Mouse (Mus musculus) stomach, embryonic 16.5 days (tissue): Measurements from ENCODE around the gene Upp2. TPM values are rescaled to one million over a fixed set of nuclear protein-coding genes. Genes with fewer than 3 reads are reported as not detected.

Source experiments
- ATAC-seq: fragments of 200-750 bp; cut with Nextera tagmentation; 2 replicates; pipeline ENCODE4 v1.8.0; 2017; ENCODE audit warnings: moderate number of reproducible peaks, moderate TSS enrichment; ENCODE audit not compliant: insufficient read depth, low FRiP score
- H3K27ac ChIP-seq: fragments of 300-500 bp; sonication (generic); 2 replicates; pipeline ENCODE4 v1.5.1; 2014; ENCODE audit warnings: low read length
- H3K27me3 ChIP-seq: fragments of 300-500 bp; sonication (generic); 2 replicates; pipeline ENCODE4 v1.6.1; 2014; ENCODE audit warnings: low read length, control low read depth, mixed read lengths; ENCODE audit not compliant: control insufficient read depth, insufficient read depth
- H3K36me3 ChIP-seq: fragments of 300-500 bp; sonication (generic); 2 replicates; pipeline ENCODE4 v1.6.1; 2014; ENCODE audit warnings: low read length; ENCODE audit not compliant: control insufficient read depth, insufficient read depth
- H3K4me1 ChIP-seq: fragments of 300-500 bp; sonication (generic); 2 replicates; pipeline ENCODE4 v1.6.1; 2014; ENCODE audit warnings: low read length, control low read depth, mixed read lengths; ENCODE audit not compliant: control insufficient read depth, insufficient read depth
- H3K4me2 ChIP-seq: fragments of 300-500 bp; sonication (generic); 2 replicates; pipeline ENCODE4 v1.6.1; 2014; ENCODE audit warnings: low read depth, low read length, mixed read lengths
- H3K4me3 ChIP-seq: fragments of 300-500 bp; sonication (generic); replicated peaks from 2 replicates; pipeline ENCODE4 v1.5.1; 2014; ENCODE audit warnings: mild to moderate bottlenecking, low read length
- H3K9ac ChIP-seq: fragments of 300-500 bp; sonication (generic); 2 replicates; pipeline ENCODE4 v1.6.1; 2014; ENCODE audit warnings: low read length
- H3K9me3 ChIP-seq: fragments of 300-500 bp; sonication (generic); replicated peaks from 2 replicates; pipeline ENCODE4 v1.6.1; 2016; ENCODE audit warnings: low read length, control low read depth; ENCODE audit not compliant: control insufficient read depth
- WGBS: fragments of 180-500 bp; shearing (Covaris S2); extraction: QIAGEN DNeasy Blood & Tissue Kit; methylation state at CpG from one replicate; pipeline ENCODE4 v1.1.7; 2014; 5-methylcytosine and 5-hydroxymethylcytosine counted together
- polyA plus RNA-seq: library from polyadenylated mRNA; unstranded; fragments of >200 nt; fragmentation: Nextera tagmentation; extraction: Ambion mirVana; gene quantifications from 2 replicates; pipeline ENCODE4 v1.2.1, GENCODE M21; 2015

Gene Upp2
- polyA plus RNA-seq, 1 experiment from 2014 or later: 5.5 TPM

DNA sequence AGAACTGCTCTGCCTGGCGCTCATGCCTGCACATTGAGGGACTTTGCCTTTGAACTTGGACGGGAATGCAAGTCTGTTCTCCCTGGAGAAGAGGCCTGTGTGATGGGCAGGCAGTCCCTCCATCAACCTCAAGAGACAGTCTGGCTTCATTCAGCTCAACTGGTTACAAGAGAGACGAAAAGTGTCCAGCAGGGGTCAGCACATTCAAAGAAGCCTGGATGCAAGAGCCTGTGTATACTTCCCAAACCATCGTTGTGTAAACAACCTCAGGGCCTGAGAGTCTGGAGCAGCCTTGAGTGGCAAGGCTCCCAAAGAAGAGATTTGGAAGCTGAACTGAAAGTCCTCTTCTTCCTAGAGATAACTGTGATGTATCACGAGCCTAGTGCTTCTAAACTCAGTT lies 132.8 kb downstream of the Upp2 start:
- no peaks in the 10 kb centered on the region for H3K4me1 ChIP-seq
- ATAC-seq: peak; percentile 63; the same call in 1 of the 2 replicates
- no peaks in the 10 kb centered on the region for H3K9me3 ChIP-seq
- H3K4me2 ChIP-seq: no peak overlapping the region
- H3K4me3 ChIP-seq: no peak overlapping the region
- no peak overlapping the region for H3K9ac ChIP-seq
- H3K27ac ChIP-seq: no peak overlapping the region
- no peaks in the 10 kb centered on the region for H3K36me3 ChIP-seq
- H3K27me3 ChIP-seq: no peaks in the 10 kb centered on the region
- WGBS: 26% methylated on average over 5 of the region's 5 CpGs

DNA sequence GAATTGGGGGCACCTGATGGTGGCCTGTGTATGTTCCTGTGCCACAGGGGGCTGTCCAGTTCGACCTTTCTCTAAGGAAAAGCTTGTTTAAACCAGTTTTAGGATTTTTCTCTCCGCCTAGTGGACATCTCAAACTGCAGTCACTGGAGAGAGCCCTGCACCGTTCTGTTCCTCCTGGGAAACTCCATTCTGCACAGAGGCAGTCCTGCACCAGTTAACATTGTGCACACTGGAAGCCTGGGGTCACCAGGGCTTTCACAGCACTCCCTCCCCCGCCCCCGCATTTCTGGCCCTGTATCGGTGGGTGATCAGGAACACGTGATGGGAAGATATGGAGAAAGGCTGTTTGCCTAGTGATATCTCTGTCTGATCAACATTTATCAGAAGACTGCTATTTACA lies 133.3 kb downstream of the Upp2 start:
- Histone ChIP-seq H3K4me2 (no peak overlapping the region), H3K27me3 (no peaks in the 10 kb centered on the region), H3K4me3 (no peak overlapping the region), H3K4me1 (no peaks in the 10 kb centered on the region), H3K9ac (no peak overlapping the region), H3K36me3 (no peaks in the 10 kb centered on the region), H3K27ac (no peak overlapping the region), H3K9me3 (no peaks in the 10 kb centered on the region)
- peak; percentile 64 for ATAC-seq
- 40% methylated on average over 7 of the region's 7 CpGs for WGBS

DNA sequence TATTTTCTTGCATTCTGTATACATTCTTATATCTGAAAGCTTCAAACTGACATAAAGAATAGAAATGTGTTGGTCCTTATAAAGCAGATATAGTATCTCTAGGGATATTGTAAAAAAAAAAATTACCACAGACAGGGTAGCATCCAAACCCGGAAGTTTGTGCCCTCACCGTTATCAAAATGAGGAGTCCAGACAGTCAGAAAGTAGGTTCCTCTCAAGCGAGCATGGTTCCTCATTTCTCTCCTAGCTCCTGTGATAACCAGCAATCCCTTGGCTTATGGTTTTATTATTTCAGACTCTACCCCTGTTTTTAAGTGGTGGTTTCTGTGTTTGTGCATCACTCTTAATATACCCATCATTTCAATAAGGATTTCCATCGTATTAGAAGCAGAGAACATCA lies 134.5 kb downstream of the Upp2 start:
- Histone ChIP-seq H3K27ac (no peak overlapping the region), H3K4me2 (no peak overlapping the region), H3K36me3 (no peaks in the 10 kb centered on the region), H3K4me3 (no peak overlapping the region), H3K9me3 (no peaks in the 10 kb centered on the region), H3K9ac (no peak overlapping the region), H3K27me3 (no peaks in the 10 kb centered on the region), H3K4me1 (no peaks in the 10 kb centered on the region)
- ATAC-seq: no peak
- WGBS: 87% methylated on average over 4 of the region's 4 CpGs

DNA sequence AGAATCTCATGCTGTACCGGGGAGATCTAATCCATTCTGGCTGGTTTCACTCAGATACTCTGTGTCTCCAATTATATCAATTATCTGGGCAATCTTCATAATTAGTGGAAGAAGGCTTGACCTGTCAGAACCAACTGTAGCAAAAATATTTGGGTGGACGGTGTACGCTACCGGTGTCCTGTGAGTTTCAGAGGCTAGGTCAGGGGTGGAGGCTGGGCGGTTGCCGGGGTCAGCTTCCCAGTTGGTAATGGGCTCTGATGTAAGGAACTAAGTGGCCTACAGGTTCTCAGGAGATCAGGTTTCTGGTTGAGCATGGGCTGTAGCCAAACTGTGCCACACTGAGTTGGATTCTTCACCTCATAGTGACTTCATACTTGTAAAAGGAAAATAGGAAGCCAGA lies 136.1 kb downstream of the Upp2 start:
- Histone ChIP-seq H3K4me1 (no peaks in the 10 kb centered on the region; the same call in 1 of the 2 replicates), H3K4me3 (no peak overlapping the region), H3K9ac (no peak overlapping the region), H3K4me2 (no peak overlapping the region), H3K27ac (no peak overlapping the region), H3K36me3 (no peaks in the 10 kb centered on the region), H3K27me3 (no peaks in the 10 kb centered on the region), H3K9me3 (no peaks in the 10 kb centered on the region)
- 79% methylated on average over 6 of the region's 6 CpGs for WGBS
- ATAC-seq: no peak

GRCm38 (mm10) chr2:58703646-58704045 lies 136.5 kb downstream of the Upp2 start:
- 75% methylated on average over 6 of the region's 6 CpGs for WGBS
- no peak overlapping the region for H3K27ac ChIP-seq

GRCm38 (mm10) chr2:58704576-58704975 lies 137.5 kb downstream of the Upp2 start:
- ATAC-seq: peak; percentile 52; the same call in 1 of the 2 replicates
- no peaks in the 10 kb centered on the region; the same call in 1 of the 2 replicates for H3K4me1 ChIP-seq
- no peak overlapping the region for H3K9ac ChIP-seq
- H3K36me3 ChIP-seq: no peaks in the 10 kb centered on the region
- no peak overlapping the region for H3K27ac ChIP-seq
- WGBS: 68% methylated on average over 3 of the region's 3 CpGs
- no peak overlapping the region for H3K4me2 ChIP-seq
- no peak overlapping the region for H3K4me3 ChIP-seq
- H3K27me3 ChIP-seq: no peaks in the 10 kb centered on the region
- H3K9me3 ChIP-seq: no peaks in the 10 kb centered on the region

More at GRCm38 (mm10) chr2:58703646-58704045, 136.5 kb downstream of the Upp2 start:
- Histone ChIP-seq H3K27me3 (no peaks in the 10 kb centered on the region), H3K4me2 (no peak overlapping the region), H3K4me3 (no peak overlapping the region), H3K9me3 (no peaks in the 10 kb centered on the region), H3K36me3 (no peaks in the 10 kb centered on the region), H3K4me1 (no peaks in the 10 kb centered on the region; the same call in 1 of the 2 replicates), H3K9ac (no peak overlapping the region)
- no peak for ATAC-seq

GRCm38 (mm10) chr2:58707676-58708075 lies 140.6 kb downstream of the Upp2 start:
- Histone ChIP-seq H3K9me3 (no peaks in the 10 kb centered on the region), H3K4me2 (no peak overlapping the region), H3K27ac (no peak overlapping the region), H3K4me1 (peaks cover 12% of the 10 kb centered on the region), H3K36me3 (no peaks in the 10 kb centered on the region), H3K27me3 (no peaks in the 10 kb centered on the region), H3K4me3 (no peak overlapping the region), H3K9ac (no peak overlapping the region)
- no peak for ATAC-seq
- 86% methylated on average over 3 of the region's 3 CpGs for WGBS

- no peaks in the 10 kb centered on the region for H3K36me3 ChIP-seq
- WGBS: 22% methylated on average over 5 of the region's 5 CpGs
- H3K4me2 ChIP-seq: no peak overlapping the region
- H3K27me3 ChIP-seq: no peaks in the 10 kb centered on the region
- ATAC-seq: peak; percentile 86; the same call in 1 of the 2 replicates
- no peak overlapping the region; the same call in 1 of the 2 replicates for H3K27ac ChIP-seq
- H3K9ac ChIP-seq: no peak overlapping the region
- H3K4me1 ChIP-seq: peaks cover 12% of the 10 kb centered on the region
- H3K4me3 ChIP-seq: no peak overlapping the region
- no peaks in the 10 kb centered on the region for H3K9me3 ChIP-seq
Measured at GRCm38 (mm10) chr2:58710234-58710633, 143.1 kb downstream of the Upp2 start.

GRCm38 (mm10) chr2:58711049-58711448 lies 144.0 kb downstream of the Upp2 start:
- no peak overlapping the region for H3K4me2 ChIP-seq
- H3K9ac ChIP-seq: no peak overlapping the region
- no peak for ATAC-seq
- no peaks in the 10 kb centered on the region for H3K9me3 ChIP-seq
- no peaks in the 10 kb centered on the region for H3K36me3 ChIP-seq
- no peak overlapping the region for H3K4me3 ChIP-seq
- H3K4me1 ChIP-seq: peaks cover 12% of the 10 kb centered on the region
- 72% methylated on average over 4 of the region's 4 CpGs for WGBS
- no peaks in the 10 kb centered on the region for H3K27me3 ChIP-seq
- no peak overlapping the region for H3K27ac ChIP-seq

- Histone ChIP-seq H3K4me3 (no peak overlapping the region), H3K9me3 (no peaks in the 10 kb centered on the region), H3K4me1 (peaks cover 12% of the 10 kb centered on the region), H3K27ac (peak overlapping the region; percentile 48), H3K36me3 (no peaks in the 10 kb centered on the region), H3K4me2 (no peak overlapping the region), H3K27me3 (no peaks in the 10 kb centered on the region), H3K9ac (no peak overlapping the region)
- 71% methylated on average over 2 of the region's 2 CpGs for WGBS
- ATAC-seq: no peak
Measured at GRCm38 (mm10) chr2:58711491-58711890, 144.4 kb downstream of the Upp2 start.
